Comparison of ENCODE assay signal across 9 mouse cellular contexts in genomic region chr1:136569626-136570297, GRCm38 (mm10). TPM values are rescaled to one million over a fixed set of nuclear protein-coding genes. Genes with fewer than 3 reads are reported as not detected.
DNase-seq lines count a peak whose midpoint lies in the region; ATAC-seq lines count a peak whose summit lies in the region.
"Had no signal": no experiment of that assay in that cellular context is flagged by ENCODE, and none has a peak within 500 bp of the region (broad histone marks: within the 10 kb centered on the region; RNA-seq: fewer than 3 reads in every experiment).

No protein-coding gene starts in this region.

- no peaks in the 10 kb centered on the region; the same call in 1 of the 2 replicates for H3K4me1 ChIP-seq in embryonic facial prominence, embryonic 11.5 days (ENCODE audit: control insufficient read depth, insufficient read depth, low read length)
- H3K4me1 ChIP-seq in liver, embryonic 15.5 days (replicated peaks): peaks cover 8% of the 10 kb centered on the region

- intact Hi-C loops in left cerebral cortex, postnatal 10 days (cut with DNase I): no loop called here

- H3K36me3 ChIP-seq in embryonic facial prominence, embryonic 11.5 days (replicated peaks; ENCODE audit: control insufficient read depth, insufficient read depth, low read depth, low read length): no peaks in the 10 kb centered on the region
- no peaks in the 10 kb centered on the region for H3K36me3 ChIP-seq in liver, embryonic 15.5 days (replicated peaks)

- ATAC-seq in embryonic facial prominence, embryonic 11.5 days (replicated peaks; ENCODE audit: insufficient number of reproducible peaks, low FRiP score, low TSS enrichment, low read depth): no peak
- ATAC-seq in liver, embryonic 15.5 days (ENCODE audit: insufficient read depth): no peak
- no peak for ATAC-seq in frontal cortex, adult (ENCODE audit: low TSS enrichment)

- H3K4me3 ChIP-seq in embryonic facial prominence, embryonic 11.5 days (ENCODE audit: low read depth, low read length): 0 out of 2 replicates have a peak overlapping the region, but pooled peaks have one; percentile 5
- H3K4me3 ChIP-seq in liver, embryonic 15.5 days (replicated peaks): no peak overlapping the region; the same call in 1 of the 2 replicates

- peak overlapping the region; percentile 18; the same call in 1 of the 2 replicates for H3K9ac ChIP-seq in embryonic facial prominence, embryonic 11.5 days (replicated peaks; ENCODE audit: low read length)
- H3K9ac ChIP-seq in liver, embryonic 15.5 days: no peak overlapping the region

- no peak overlapping the region for H3K27ac ChIP-seq in embryonic facial prominence, embryonic 11.5 days (replicated peaks; ENCODE audit: low read depth, low read length)
- no peak overlapping the region for H3K27ac ChIP-seq in liver, embryonic 15.5 days (replicated peaks)

- H3K9me3 ChIP-seq in embryonic facial prominence, embryonic 11.5 days (replicated peaks; ENCODE audit: control insufficient read depth, low read length): no peaks in the 10 kb centered on the region
- H3K9me3 ChIP-seq in liver, embryonic 15.5 days (replicated peaks): no peaks in the 10 kb centered on the region

- DNase-seq in ES-CJ7 (ENCODE audit: low read depth, low spot score): peak; percentile 88
- DNase-seq in embryonic facial prominence, embryonic 11.5 days (ENCODE audit: low spot score): no peak
- DNase-seq in kidney, adult 11 months: peak; percentile 78
- DNase-seq in cerebellum, adult 11 months: no peak
- DNase-seq in left cerebral cortex, postnatal 10 days (ENCODE audit: extremely low spot score in 1 of 2, low spot score in 2 of 2): no peak
- DNase-seq in adrenal gland, adult 8-10 months: no peak
- DNase-seq: heart, adult 11 months had no signal

- 26% methylated on average over 20 of the region's 20 CpGs for WGBS in embryonic facial prominence, embryonic 11.5 days
- WGBS in liver, embryonic 15.5 days (ENCODE audit: insufficient replicate concordance): 48% methylated on average over 20 of the region's 20 CpGs

- peak overlapping the region; percentile 29 for H3K4me2 ChIP-seq in embryonic facial prominence, embryonic 11.5 days (ENCODE audit: low read depth, low read length)
- peak overlapping the region; percentile 27; the same call in 1 of the 2 replicates for H3K4me2 ChIP-seq in liver, embryonic 15.5 days

- H3K27me3 ChIP-seq in embryonic facial prominence, embryonic 11.5 days (ENCODE audit: control insufficient read depth, insufficient read depth, low read length): no peaks in the 10 kb centered on the region
- H3K27me3 ChIP-seq in liver, embryonic 15.5 days: no peaks in the 10 kb centered on the region

RNA-seq across cellular contexts. Expression of gene Zfp281, which starts 54.9 kb away (rescaled TPM):
- 41.2 and 42.3 TPM in 2 replicates for polyA plus RNA-seq in embryonic facial prominence, embryonic 11.5 days (2014; fragmentation: Nextera tagmentation; extraction: Ambion mirVana)
- polyA plus RNA-seq in liver, embryonic 15.5 days (2015; fragmentation: Nextera tagmentation; extraction: Ambion mirVana): 6.0 and 6.6 TPM in 2 replicates
- total RNA-seq in left cerebral cortex, postnatal 10 days (2021): 10 to 100 TPM; 33.8 to 34.6 TPM
- total RNA-seq in adrenal gland, adult 8-10 months (2022): 10 to 100 TPM; 17.9 to 22.4 (median 19.6) TPM

Comparison
In these comparisons a context has a peak if more than half of its experiments do, and no peak if none do; other contexts are left out.
1. DNase-seq: peak in ES-CJ7 (single experiment) and kidney, adult 11 months (single experiment); none in embryonic facial prominence, embryonic 11.5 days (single experiment), cerebellum, adult 11 months (single experiment), left cerebral cortex, postnatal 10 days (0 of 2) and adrenal gland, adult 8-10 months (single experiment).